Mouse (Mus musculus): ENCODE results near the gene Abhd14a. TPM values are rescaled to one million over a fixed set of nuclear protein-coding genes. Genes with fewer than 3 reads are reported as not detected.

Abhd14a gene
- polyA plus RNA-seq, 1 experiment = 10.6 TPM

- no peaks in the 10 kb centered on the region for H3K36me3 ChIP-seq (replicated peaks; ENCODE audit: low read length)
- TF ChIP-seq GATA1 (IDR thresholded peaks at IDR 0.05; ENCODE audit: borderline replicate concordance, low read length) (no peak), FLI1 (IDR thresholded peaks at IDR 0.05; ENCODE audit: low read length) (no peak)
Measured at GRCm38 (mm10) chr9:106462430-106462800, 14.9 kb upstream of the Abhd14a start.

GRCm38 (mm10) chr9:106461641-106462429 is 14.4 kb upstream of the Abhd14a start:
- Histone ChIP-seq H3K4me1 (peaks cover 48% of the 10 kb centered on the region), H3K9me3 (0 out of 2 replicates have a peak, but pooled peaks cover 4% of the 10 kb centered on the region), H3K27me3 (replicated peaks) (peaks cover 92% of the 10 kb centered on the region), H3K4me3 (replicated peaks) (no peak overlapping the region), H3K36me3 (replicated peaks; ENCODE audit: low read length) (no peaks in the 10 kb centered on the region)
- TF ChIP-seq FLI1 (IDR thresholded peaks at IDR 0.05; ENCODE audit: low read length) = no peak
- no peak for TF ChIP-seq GATA1 (IDR thresholded peaks at IDR 0.05; ENCODE audit: borderline replicate concordance, low read length)

More at GRCm38 (mm10) chr9:106462430-106462800, 14.9 kb upstream of the Abhd14a start:
- Histone ChIP-seq H3K4me3 (replicated peaks) (no peak overlapping the region), H3K4me1 (peaks cover 48% of the 10 kb centered on the region), H3K9me3 (0 out of 2 replicates have a peak, but pooled peaks cover 4% of the 10 kb centered on the region), H3K27me3 (replicated peaks) (peaks cover 91% of the 10 kb centered on the region)

GRCm38 (mm10) chr9:106461026-106461415 is 13.5 kb upstream of the Abhd14a start:
- no peak for TF ChIP-seq GATA1 (IDR thresholded peaks at IDR 0.05; ENCODE audit: borderline replicate concordance, low read length)
- no peak for TF ChIP-seq FLI1 (IDR thresholded peaks at IDR 0.05; ENCODE audit: low read length)
- Histone ChIP-seq H3K36me3 (replicated peaks; ENCODE audit: low read length) (no peaks in the 10 kb centered on the region), H3K4me3 (replicated peaks) (no peak overlapping the region), H3K9me3 (0 out of 2 replicates have a peak, but pooled peaks cover 4% of the 10 kb centered on the region), H3K4me1 (peaks cover 53% of the 10 kb centered on the region), H3K27me3 (replicated peaks) (peaks cover 94% of the 10 kb centered on the region)

GRCm38 (mm10) chr9:106460401-106461025 is 13.0 kb upstream of the Abhd14a start:
- Histone ChIP-seq H3K36me3 (replicated peaks; ENCODE audit: low read length) (no peaks in the 10 kb centered on the region), H3K9me3 (no peaks in the 10 kb centered on the region), H3K27me3 (replicated peaks) (peaks cover 93% of the 10 kb centered on the region), H3K4me3 (replicated peaks) (no peak overlapping the region), H3K4me1 (peaks cover 50% of the 10 kb centered on the region)
- TF ChIP-seq GATA1 (IDR thresholded peaks at IDR 0.05; ENCODE audit: borderline replicate concordance, low read length) (no peak), FLI1 (IDR thresholded peaks at IDR 0.05; ENCODE audit: low read length) (no peak)

GRCm38 (mm10) chr9:106459946-106460345 is 12.5 kb upstream of the Abhd14a start:
- no peak for TF ChIP-seq GATA1 (IDR thresholded peaks at IDR 0.05; ENCODE audit: borderline replicate concordance, low read length)
- TF ChIP-seq FLI1 (IDR thresholded peaks at IDR 0.05; ENCODE audit: low read length) = no peak
- Histone ChIP-seq H3K4me3 (replicated peaks) (no peak overlapping the region), H3K9me3 (no peaks in the 10 kb centered on the region), H3K36me3 (replicated peaks; ENCODE audit: low read length) (no peaks in the 10 kb centered on the region), H3K27me3 (replicated peaks) (peaks cover 93% of the 10 kb centered on the region), H3K4me1 (peaks cover 50% of the 10 kb centered on the region)

GRCm38 (mm10) chr9:106457920-106458319 is 10.4 kb upstream of the Abhd14a start:
- Histone ChIP-seq H3K9me3 (no peaks in the 10 kb centered on the region), H3K27me3 (replicated peaks) (peaks cover 88% of the 10 kb centered on the region), H3K4me1 (peaks cover 54% of the 10 kb centered on the region), H3K4me3 (replicated peaks) (no peak overlapping the region), H3K36me3 (replicated peaks; ENCODE audit: low read length) (no peaks in the 10 kb centered on the region)
- TF ChIP-seq FLI1 (IDR thresholded peaks at IDR 0.05; ENCODE audit: low read length) (no peak), GATA1 (IDR thresholded peaks at IDR 0.05; ENCODE audit: borderline replicate concordance, low read length) (no peak)

- Histone ChIP-seq H3K4me3 (replicated peaks) (no peak overlapping the region), H3K9me3 (no peaks in the 10 kb centered on the region), H3K36me3 (replicated peaks; ENCODE audit: low read length) (no peaks in the 10 kb centered on the region), H3K4me1 (peaks cover 56% of the 10 kb centered on the region), H3K27me3 (replicated peaks) (peaks cover 88% of the 10 kb centered on the region)
- TF ChIP-seq FLI1 (IDR thresholded peaks at IDR 0.05; ENCODE audit: low read length) (no peak), GATA1 (IDR thresholded peaks at IDR 0.05; ENCODE audit: borderline replicate concordance, low read length) (no peak)
Measured at GRCm38 (mm10) chr9:106457163-106457559, 9.7 kb upstream of the Abhd14a start.

GRCm38 (mm10) chr9:106456325-106457162 is 9.1 kb upstream of the Abhd14a start:
- peaks cover 56% of the 10 kb centered on the region for H3K4me1 ChIP-seq
- no peak overlapping the region for H3K4me3 ChIP-seq (replicated peaks)
- peaks cover 88% of the 10 kb centered on the region for H3K27me3 ChIP-seq (replicated peaks)
- H3K36me3 ChIP-seq (replicated peaks; ENCODE audit: low read length) = no peaks in the 10 kb centered on the region
- no peaks in the 10 kb centered on the region for H3K9me3 ChIP-seq
- TF ChIP-seq FLI1 (IDR thresholded peaks at IDR 0.05; ENCODE audit: low read length) = no peak
- TF ChIP-seq GATA1 (IDR thresholded peaks at IDR 0.05; ENCODE audit: borderline replicate concordance, low read length) = no peak

GRCm38 (mm10) chr9:106454888-106455681 is 7.6 kb upstream of the Abhd14a start:
- H3K36me3 ChIP-seq (replicated peaks; ENCODE audit: low read length) = no peaks in the 10 kb centered on the region
- H3K9me3 ChIP-seq = no peaks in the 10 kb centered on the region
- peaks cover 86% of the 10 kb centered on the region for H3K27me3 ChIP-seq (replicated peaks)
- peak overlapping the region; percentile 56 for H3K4me3 ChIP-seq (replicated peaks)
- TF ChIP-seq FLI1 (IDR thresholded peaks at IDR 0.05; ENCODE audit: low read length) (no peak), GATA1 (IDR thresholded peaks at IDR 0.05; ENCODE audit: borderline replicate concordance, low read length) (no peak)
- H3K4me1 ChIP-seq = peaks cover 56% of the 10 kb centered on the region
